In the genomic region with DNA sequence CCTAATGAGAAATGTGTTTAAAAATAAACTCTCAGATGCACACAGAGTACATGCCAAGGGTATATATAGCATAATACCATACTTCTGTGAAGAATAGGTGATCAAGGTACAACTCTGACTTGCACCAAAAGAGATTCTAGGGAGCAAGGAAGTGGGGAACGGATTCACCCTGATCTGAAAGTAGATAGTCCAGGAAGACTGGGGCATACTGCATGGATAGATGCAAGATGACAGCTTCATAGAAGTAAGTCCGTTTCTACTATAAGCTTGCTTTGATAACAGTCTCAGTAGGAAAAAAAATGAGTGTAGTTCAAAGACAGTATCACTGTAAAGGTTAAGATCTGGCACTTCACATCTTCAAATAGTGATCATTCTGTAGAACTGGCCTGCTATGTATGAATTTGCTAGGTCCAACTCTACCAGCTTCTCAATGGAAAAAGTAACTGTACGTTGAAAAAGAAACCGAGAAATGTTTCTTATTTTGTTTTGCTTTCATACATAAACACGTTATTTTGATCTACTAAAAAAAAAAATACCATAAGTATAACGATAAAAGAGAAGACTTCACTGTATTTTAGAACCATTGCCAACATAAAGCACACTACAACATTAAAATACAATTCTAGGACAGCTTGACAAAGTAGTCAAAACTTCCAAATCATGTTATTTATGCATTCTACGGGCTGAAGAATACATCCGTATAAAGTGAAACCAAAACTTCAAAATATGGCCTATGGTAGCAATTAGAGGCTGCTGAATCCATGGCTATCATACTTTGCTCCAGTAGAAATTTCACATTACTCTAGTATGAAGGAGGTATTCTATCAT, we compare ENCODE assay signal across 2 mouse cellular contexts.
A peak's percentile ranks its signal among the peaks of the same experiment; 100 is the strongest.
TF ChIP-seq lines count a peak whose summit lies in the region.

No protein-coding gene starts in this region.

TF ChIP-seq in MEL, 35 proteins besides CTCF, POLR2A, EP300 and RAD21 (continued from another document):
- TF ChIP-seq POLR2AphosphoS5 (IDR thresholded peaks at IDR 0.05; ENCODE audit: borderline replicate concordance, low read depth, low read length) (no peak), CHD2 (IDR thresholded peaks at IDR 0.05; ENCODE audit: low read length) (no peak), TCF12 (IDR thresholded peaks at IDR 0.05; ENCODE audit: low read depth, low read length) (no peak), ZMIZ1 (IDR thresholded peaks at IDR 0.05; ENCODE audit: low read depth, low read length) (no peak), ETS1 (IDR thresholded peaks at IDR 0.05; ENCODE audit: low read depth, low read length) (peak; percentile 30), TBP (IDR thresholded peaks at IDR 0.05; ENCODE audit: low read depth, low read length) (no peak), POLR2AphosphoS2 (IDR thresholded peaks at IDR 0.05; ENCODE audit: low read length) (no peak), SMC3 (IDR thresholded peaks at IDR 0.05; ENCODE audit: low read depth, low read length) (no peak), MXI1 (IDR thresholded peaks at IDR 0.05; ENCODE audit: low read depth, low read length) (peak; percentile 46; the same call in 1 of the 2 replicates), BHLHE40 (IDR thresholded peaks at IDR 0.05; ENCODE audit: borderline replicate concordance, low read depth, low read length) (no peak), NELFE (IDR thresholded peaks at IDR 0.05; ENCODE audit: low read depth, low read length) (no peak), ZNF384 (IDR thresholded peaks at IDR 0.05; ENCODE audit: low read depth, low read length) (peak; percentile 64; the same call in 1 of the 2 replicates), E2F4 (IDR thresholded peaks at IDR 0.05; ENCODE audit: borderline replicate concordance, low read depth, low read length) (no peak), GABPA (IDR thresholded peaks at IDR 0.05; ENCODE audit: low read depth, low read length) (no peak), HCFC1 (IDR thresholded peaks at IDR 0.05; ENCODE audit: low read depth, low read length) (no peak), SIN3A (IDR thresholded peaks at IDR 0.05; ENCODE audit: low read length) (peak; percentile 75), ZKSCAN1 (IDR thresholded peaks at IDR 0.05; ENCODE audit: low read depth, low read length) (no peak), MYC (IDR thresholded peaks at IDR 0.05; ENCODE audit: low read depth, low read length) (0 out of 2 replicates have a peak, but pooled peaks have one; percentile 13), KAT2A (conservative IDR thresholded peaks at IDR 0.05; ENCODE audit: low read depth, low read length) (no peak), RCOR1 (IDR thresholded peaks at IDR 0.05; ENCODE audit: low read depth, low read length) (no peak), MAX (IDR thresholded peaks at IDR 0.05; ENCODE audit: low read length) (no peak), MEF2A (IDR thresholded peaks at IDR 0.05; ENCODE audit: extremely low read depth, insufficient replicate concordance, low read depth, low read length, poor library complexity, severe bottlenecking) (no peak), USF2 (IDR thresholded peaks at IDR 0.05; ENCODE audit: borderline replicate concordance in 1 of 2, insufficient read depth in 1 of 2, low read depth in 1 of 2, low read length in 2 of 2) (no peak), MAZ (IDR thresholded peaks at IDR 0.05; ENCODE audit: low read depth, low read length) (0 out of 2 replicates have a peak, but pooled peaks have one; percentile 3), JUND (IDR thresholded peaks at IDR 0.05; ENCODE audit: low read depth, low read length) (no peak)
TF ChIP-seq in MEL: peak in this region for 6.

TF ChIP-seq in myocyte, 11 proteins besides CTCF, POLR2A, EP300 and RAD21 (continued from another document):
- TF ChIP-seq CEBPB (IDR thresholded peaks at IDR 0.05; ENCODE audit: insufficient read depth, poor library complexity, severe bottlenecking) = no peak
- TF ChIP-seq TCF3 (IDR thresholded peaks at IDR 0.05; ENCODE audit: insufficient read length, low read depth) = no peak
TF ChIP-seq in myocyte: peak in this region for 0.
